Mouse (Mus musculus) ES-E14 (cell line): ENCODE results near the gene Pigr.

Experiments used
- CHD2 ChIP-seq: IDR thresholded peaks from 2 replicates; pipeline ENCODE4 v1.6.1; 2014; ENCODE audit warnings: mild to moderate bottlenecking, low read depth, low read length, inconsistent platforms
- HCFC1 ChIP-seq: IDR thresholded peaks from 2 replicates; pipeline ENCODE4 v1.6.1; 2012; ENCODE audit warnings: low read length, inconsistent platforms, borderline replicate concordance; ENCODE audit not compliant: insufficient read depth
- MAFK ChIP-seq: IDR thresholded peaks from 2 replicates; pipeline ENCODE4 v1.6.1; 2014; ENCODE audit warnings: mild to moderate bottlenecking, low read depth, low read length, inconsistent platforms; ENCODE audit not compliant: insufficient read depth
- ZC3H11A ChIP-seq: IDR thresholded peaks from 2 replicates; pipeline ENCODE4 v1.6.1; 2012; ENCODE audit warnings: low read depth, mild to moderate bottlenecking, inconsistent platforms, low read length, borderline replicate concordance

DNA sequence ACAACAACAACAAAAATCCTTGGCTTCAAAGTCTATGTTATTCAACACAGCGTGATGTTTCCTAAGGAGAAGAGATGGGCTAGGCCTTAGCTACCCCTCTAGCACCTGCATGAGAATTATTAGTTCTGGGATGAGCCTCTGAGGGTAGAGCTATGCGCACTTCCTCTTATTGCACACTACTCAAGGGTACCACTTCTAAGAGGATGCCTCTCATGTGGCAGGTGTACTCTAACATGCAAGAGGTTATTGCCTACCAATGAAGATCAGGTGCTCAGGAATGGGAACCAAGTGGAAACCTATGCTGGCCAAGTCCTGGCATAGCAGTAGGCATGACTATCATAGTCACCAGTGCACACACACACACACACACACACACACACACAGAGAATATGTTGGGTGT lies 27.1 kb upstream of the Pigr start:
- TF ChIP-seq CHD2 = no peak
- no peak for TF ChIP-seq HCFC1
- no peak for TF ChIP-seq ZC3H11A
- no peak for TF ChIP-seq MAFK
